Mouse (Mus musculus): Measurements from ENCODE around the gene Prss33. TPM values are rescaled to one million over a fixed set of nuclear protein-coding genes. Genes with fewer than 3 reads are reported as not detected.

Prss33 gene
- polyA plus RNA-seq, 1 experiment from 2014 or later: 0.26 TPM

GRCm38 (mm10) chr17:23850853-23851749, 15.2 kb upstream of the Prss33 start:
- no peak overlapping the region for H3K27ac ChIP-seq

GRCm38 (mm10) chr17:23850028-23850427, 14.2 kb upstream of the Prss33 start:
- H3K9ac ChIP-seq: no peak overlapping the region
- no peak overlapping the region for H3K4me3 ChIP-seq
- H3K4me1 ChIP-seq: no peaks in the 10 kb centered on the region
- no peaks in the 10 kb centered on the region for H3K9me3 ChIP-seq (replicated peaks)
- ATAC-seq (ENCODE audit: low FRiP score): no peak
- 62% methylated on average over 2 of the region's 2 CpGs for WGBS
- H3K27ac ChIP-seq: no peak overlapping the region
- no peaks in the 10 kb centered on the region for H3K27me3 ChIP-seq
- no peak overlapping the region for H3K4me2 ChIP-seq (replicated peaks)
- no peaks in the 10 kb centered on the region for H3K36me3 ChIP-seq

More at GRCm38 (mm10) chr17:23850853-23851749, 15.2 kb upstream of the Prss33 start:
- H3K36me3 ChIP-seq: no peaks in the 10 kb centered on the region
- WGBS: 62% methylated on average over 19 of the region's 19 CpGs
- H3K4me3 ChIP-seq: no peak overlapping the region
- no peaks in the 10 kb centered on the region for H3K4me1 ChIP-seq
- no peaks in the 10 kb centered on the region for H3K9me3 ChIP-seq (replicated peaks)
- no peaks in the 10 kb centered on the region for H3K27me3 ChIP-seq
- no peak overlapping the region for H3K4me2 ChIP-seq (replicated peaks)
- peak; percentile 43; the same call in 1 of the 2 replicates for ATAC-seq (ENCODE audit: low FRiP score)
- no peak overlapping the region for H3K9ac ChIP-seq

- no peak within 1 kb of the TSS; the same call in 1 of the 2 replicates for H3K4me3 ChIP-seq
- peak within 1 kb of the TSS; percentile 38 for H3K4me2 ChIP-seq (replicated peaks)
- no peaks in the 10 kb centered on the region for H3K36me3 ChIP-seq
- no peaks in the 10 kb centered on the region for H3K9me3 ChIP-seq (replicated peaks)
- 0 out of 2 replicates have a peak, but pooled peaks cover 5% of the 10 kb centered on the region for H3K27me3 ChIP-seq
- H3K27ac ChIP-seq: no peak within 1 kb of the TSS
- H3K4me1 ChIP-seq: peaks cover 5% of the 10 kb centered on the region; the same call in 1 of the 2 replicates
- peak; percentile 43 for ATAC-seq (ENCODE audit: low FRiP score)
- no peak within 1 kb of the TSS for H3K9ac ChIP-seq
- WGBS: 18% methylated on average over 19 of the region's 19 CpGs
Observed at GRCm38 (mm10) chr17:23843812-23844273, 8.0 kb upstream of the Prss33 start, which contains the start of the genes Prss32 and Prss41. Prss32 (plus strand) TSS chr17:23843855. Prss41 (minus strand) TSS chr17:23844172.

GRCm38 (mm10) chr17:23843141-23843811, 7.4 kb upstream of the Prss33 start:
- no peak overlapping the region for H3K9ac ChIP-seq
- 0 out of 2 replicates have a peak, but pooled peaks cover 5% of the 10 kb centered on the region for H3K27me3 ChIP-seq
- H3K27ac ChIP-seq: no peak overlapping the region
- H3K9me3 ChIP-seq (replicated peaks): no peaks in the 10 kb centered on the region
- ATAC-seq (ENCODE audit: low FRiP score): peak; percentile 6; the same call in 1 of the 2 replicates
- 39% methylated on average over 23 of the region's 23 CpGs for WGBS
- peak overlapping the region; percentile 38 for H3K4me2 ChIP-seq (replicated peaks)
- H3K4me3 ChIP-seq: no peak overlapping the region
- no peaks in the 10 kb centered on the region for H3K36me3 ChIP-seq
- H3K4me1 ChIP-seq: peaks cover 5% of the 10 kb centered on the region; the same call in 1 of the 2 replicates

- Histone ChIP-seq H3K4me1 (peaks cover 5% of the 10 kb centered on the region; the same call in 1 of the 2 replicates), H3K4me3 (no peak overlapping the region), H3K9me3 (replicated peaks) (no peaks in the 10 kb centered on the region), H3K27me3 (peaks cover 16% of the 10 kb centered on the region), H3K27ac (no peak overlapping the region), H3K36me3 (no peaks in the 10 kb centered on the region), H3K9ac (no peak overlapping the region), H3K4me2 (replicated peaks) (no peak overlapping the region)
- WGBS: 27% methylated on average over 4 of the region's 4 CpGs
- no peak for ATAC-seq (ENCODE audit: low FRiP score)
Observed at GRCm38 (mm10) chr17:23841145-23841544, 5.3 kb upstream of the Prss33 start.

GRCm38 (mm10) chr17:23831201-23831600, 4.7 kb downstream of the Prss33 start:
- H3K27ac ChIP-seq: no peak overlapping the region
- no peaks in the 10 kb centered on the region for H3K9me3 ChIP-seq (replicated peaks)
- no peak overlapping the region for H3K4me2 ChIP-seq (replicated peaks)
- no peak overlapping the region for H3K4me3 ChIP-seq
- peaks cover 19% of the 10 kb centered on the region for H3K4me1 ChIP-seq
- peaks cover 12% of the 10 kb centered on the region for H3K36me3 ChIP-seq
- WGBS: 94% methylated on average over 1 of the region's 1 CpGs
- no peak overlapping the region for H3K9ac ChIP-seq
- H3K27me3 ChIP-seq: peaks cover 47% of the 10 kb centered on the region
- ATAC-seq (ENCODE audit: low FRiP score): no peak

- H3K4me3 ChIP-seq: peak within 1 kb of the TSS; percentile 80
- peaks cover 32% of the 10 kb centered on the region for H3K36me3 ChIP-seq
- peak within 1 kb of the TSS; percentile 82 for H3K4me2 ChIP-seq (replicated peaks)
- H3K27ac ChIP-seq: peak within 1 kb of the TSS; percentile 97
- ATAC-seq (ENCODE audit: low FRiP score): peak; percentile 96
- peaks cover 19% of the 10 kb centered on the region for H3K4me1 ChIP-seq
- H3K9ac ChIP-seq: peak within 1 kb of the TSS; percentile 86
- 1% methylated on average over 19 of the region's 42 CpGs for WGBS
- H3K27me3 ChIP-seq: peaks cover 30% of the 10 kb centered on the region
- no peaks in the 10 kb centered on the region for H3K9me3 ChIP-seq (replicated peaks)
Observed at GRCm38 (mm10) chr17:23829064-23829619, 6.7 kb downstream of the Prss33 start, which contains the start of gene Elob. Elob (minus strand) TSS chr17:23829136.

- Histone ChIP-seq H3K9me3 (replicated peaks) (no peaks in the 10 kb centered on the region), H3K27ac (peak overlapping the region; percentile 97), H3K4me3 (peak overlapping the region; percentile 80), H3K36me3 (peaks cover 39% of the 10 kb centered on the region), H3K4me1 (peaks cover 19% of the 10 kb centered on the region), H3K9ac (peak overlapping the region; percentile 86), H3K27me3 (peaks cover 23% of the 10 kb centered on the region), H3K4me2 (replicated peaks) (peak overlapping the region; percentile 82)
- peak; percentile 79 for ATAC-seq (ENCODE audit: low FRiP score)
- WGBS: under 1% methylated on average over 47 of the region's 47 CpGs
Observed at GRCm38 (mm10) chr17:23828271-23829001, 7.4 kb downstream of the Prss33 start.

GRCm38 (mm10) chr17:23825591-23825990, 10.3 kb downstream of the Prss33 start:
- Histone ChIP-seq H3K4me3 (no peak overlapping the region), H3K27ac (no peak overlapping the region), H3K27me3 (peaks cover 2% of the 10 kb centered on the region; the same call in 1 of the 2 replicates), H3K4me2 (replicated peaks) (no peak overlapping the region), H3K36me3 (peaks cover 67% of the 10 kb centered on the region), H3K4me1 (peaks cover 19% of the 10 kb centered on the region), H3K9me3 (replicated peaks) (no peaks in the 10 kb centered on the region), H3K9ac (no peak overlapping the region)
- no peak for ATAC-seq (ENCODE audit: low FRiP score)
- WGBS: 88% methylated on average over 4 of the region's 4 CpGs

- Histone ChIP-seq H3K27ac (no peak overlapping the region), H3K27me3 (no peaks in the 10 kb centered on the region), H3K9ac (no peak overlapping the region), H3K4me2 (replicated peaks) (no peak overlapping the region), H3K4me1 (peaks cover 16% of the 10 kb centered on the region), H3K9me3 (replicated peaks) (peaks cover 15% of the 10 kb centered on the region; the same call in 1 of the 2 replicates), H3K36me3 (peaks cover 87% of the 10 kb centered on the region), H3K4me3 (no peak overlapping the region)
- WGBS: 91% methylated on average over 12 of the region's 12 CpGs
- peak; percentile 30; the same call in 1 of the 2 replicates for ATAC-seq (ENCODE audit: low FRiP score)
Observed at GRCm38 (mm10) chr17:23823614-23824013, 12.2 kb downstream of the Prss33 start.

- peak; percentile 39 for ATAC-seq (ENCODE audit: low FRiP score)
- Histone ChIP-seq H3K4me2 (replicated peaks) (no peak overlapping the region), H3K4me3 (no peak overlapping the region), H3K36me3 (peaks cover 93% of the 10 kb centered on the region), H3K9ac (no peak overlapping the region), H3K4me1 (peaks cover 14% of the 10 kb centered on the region), H3K27ac (no peak overlapping the region), H3K27me3 (no peaks in the 10 kb centered on the region), H3K9me3 (replicated peaks) (peaks cover 20% of the 10 kb centered on the region; the same call in 1 of the 2 replicates)
- WGBS: 86% methylated on average over 16 of the region's 16 CpGs
Observed at GRCm38 (mm10) chr17:23823018-23823417, 12.8 kb downstream of the Prss33 start.
